Mouse (Mus musculus): ENCODE measurements around the gene Il12rb1. TPM values are rescaled to one million over a fixed set of nuclear protein-coding genes. Genes with fewer than 3 reads are reported as not detected.

The Il12rb1 gene
- polyA plus RNA-seq, 1 experiment = 1.1 TPM

DNA sequence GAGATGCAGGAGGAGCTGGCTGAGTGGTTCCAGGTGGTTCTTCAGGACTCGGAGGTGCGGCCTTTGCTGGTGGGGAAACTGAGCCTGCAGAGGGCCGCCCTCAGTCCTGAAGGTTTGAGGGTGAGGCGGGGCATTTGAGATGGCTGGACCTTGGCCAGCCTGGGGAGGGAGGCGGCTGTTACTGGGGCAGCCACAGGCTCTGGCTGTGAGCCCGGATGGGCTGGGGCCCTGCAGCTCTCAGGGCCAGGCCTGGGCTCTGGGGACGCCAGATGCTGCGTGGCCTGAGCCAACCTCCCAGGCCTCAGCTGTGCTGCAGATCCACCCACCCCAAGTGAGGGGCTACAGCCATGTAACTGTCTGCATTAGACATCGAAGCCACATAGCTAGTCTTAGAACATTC lies 34.4 kb upstream of the Il12rb1 start:
- DNase-seq (ENCODE audit: low read depth) = no peak

DNA sequence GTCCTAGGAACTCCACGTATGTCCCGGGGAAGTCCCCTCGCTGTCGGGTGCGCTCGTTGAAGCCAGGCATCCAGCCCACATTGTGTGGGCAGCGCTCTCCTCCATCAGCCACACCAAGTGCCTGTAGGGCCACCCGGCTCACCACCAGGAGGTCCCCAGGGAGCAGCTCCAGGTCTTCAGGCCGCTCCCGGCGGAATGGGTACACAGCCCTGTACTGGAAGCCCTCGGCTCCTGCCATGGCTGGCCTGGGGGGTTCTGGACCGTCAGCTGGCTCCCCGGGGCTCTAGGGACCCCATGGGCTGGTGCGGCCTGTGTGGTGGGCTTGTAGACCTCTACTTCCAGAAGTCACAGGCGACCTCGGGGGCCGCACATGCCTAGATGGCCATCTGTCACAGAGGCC lies 33.5 kb upstream of the Il12rb1 start:
- DNase-seq (ENCODE audit: low read depth) = no peak

DNA sequence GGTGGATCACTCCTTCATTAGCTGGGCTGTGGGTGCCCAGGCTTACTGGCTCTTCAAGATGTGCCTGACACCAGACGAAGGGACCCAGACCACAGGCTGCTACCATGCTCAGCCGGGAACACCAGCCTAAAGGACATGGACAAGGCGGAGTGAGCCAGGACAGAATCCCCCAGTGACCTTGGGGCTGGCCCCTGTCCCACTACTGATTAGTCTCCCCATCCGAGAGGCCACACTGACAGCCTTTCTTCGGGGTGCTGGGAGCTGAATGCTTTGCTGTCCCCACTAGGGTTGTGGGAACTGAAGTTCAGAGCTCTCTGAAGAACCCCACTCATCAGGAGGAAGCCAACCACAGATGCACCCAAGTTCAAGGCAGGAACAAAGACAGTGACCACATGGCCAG lies 33.0 kb upstream of the Il12rb1 start:
- no peak for DNase-seq (ENCODE audit: low read depth)

- DNase-seq (ENCODE audit: low read depth) = no peak
These were observed 32.3 kb upstream of the Il12rb1 start for GRCm38 (mm10) chr8:70775851-70776495.

DNA sequence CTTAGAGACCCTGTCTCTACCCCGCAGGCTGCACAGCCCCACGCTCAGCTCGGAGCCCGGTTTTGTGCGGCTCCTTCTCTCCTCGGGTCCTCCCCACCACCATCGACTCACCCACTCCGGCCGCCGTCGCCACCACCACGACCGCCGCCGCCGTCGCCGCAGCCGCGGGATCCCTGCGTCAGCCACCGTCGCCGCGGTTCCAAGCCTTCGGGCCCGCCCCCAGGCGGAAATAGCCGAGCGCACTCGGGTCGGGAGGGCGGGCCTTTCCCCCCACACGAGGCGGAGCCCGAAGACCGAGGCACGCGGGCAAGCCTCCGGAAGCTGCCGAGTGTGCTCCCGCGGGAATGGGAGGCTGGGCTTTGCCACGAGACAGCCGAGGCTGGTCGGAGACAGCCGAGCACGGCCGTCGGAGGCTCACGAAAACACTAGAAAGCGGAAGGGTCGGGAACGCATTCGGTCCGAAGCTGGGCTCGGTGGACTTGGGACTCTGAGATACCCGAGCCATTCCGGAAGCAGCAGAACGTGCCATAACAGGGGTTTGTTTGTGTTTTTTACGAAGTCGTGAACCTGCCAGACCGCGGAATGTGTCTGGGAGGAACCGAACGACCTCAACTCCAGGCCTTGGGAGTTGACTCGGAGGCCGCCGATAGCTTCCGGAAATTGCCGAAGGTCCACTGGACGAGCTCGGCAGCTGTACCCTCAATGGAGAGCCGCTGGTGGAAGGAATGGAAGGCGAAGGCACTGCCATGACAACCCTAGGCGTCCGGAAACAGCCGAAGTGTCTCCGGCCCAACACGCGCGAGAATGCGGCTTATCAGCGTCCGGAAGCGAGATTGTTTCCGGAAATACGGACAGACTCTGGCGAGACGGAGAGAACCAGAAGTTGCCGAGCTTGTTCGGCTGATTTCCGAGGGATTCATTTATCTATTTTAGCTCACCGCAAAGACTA lies 31.5 kb upstream of the Il12rb1 start, which contains the start of gene Pik3r2:
TSS of gene Pik3r2 (minus strand) at position 218 of the 949 bp plus-strand sequence.
- no peak for DNase-seq (ENCODE audit: low read depth)

DNA sequence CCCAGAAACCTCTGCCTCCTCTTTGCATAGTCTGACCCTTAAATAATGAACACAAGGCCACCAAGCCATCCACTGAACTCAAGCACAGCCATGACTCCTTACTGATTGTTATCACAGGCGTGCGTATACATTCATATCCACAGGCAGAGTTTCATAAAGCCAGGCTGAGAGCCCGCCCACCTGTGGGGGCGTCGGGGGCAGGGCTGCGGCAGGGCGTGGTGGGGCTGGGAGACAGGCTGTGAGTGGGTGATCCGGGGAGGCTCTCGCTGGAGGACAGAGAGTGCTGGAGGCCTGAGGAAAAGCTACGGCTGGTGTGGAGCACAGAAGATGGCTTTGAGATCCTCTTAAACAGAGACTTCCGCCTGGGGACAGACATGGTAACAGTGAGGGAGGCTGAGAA lies 28.2 kb upstream of the Il12rb1 start:
- DNase-seq (ENCODE audit: low read depth) = no peak

GRCm38 (mm10) chr8:70786291-70787050 lies 21.8 kb upstream of the Il12rb1 start:
- DNase-seq (ENCODE audit: low read depth) = no peak

GRCm38 (mm10) chr8:70787051-70787445 lies 21.2 kb upstream of the Il12rb1 start:
- DNase-seq (ENCODE audit: low read depth) = no peak

DNA sequence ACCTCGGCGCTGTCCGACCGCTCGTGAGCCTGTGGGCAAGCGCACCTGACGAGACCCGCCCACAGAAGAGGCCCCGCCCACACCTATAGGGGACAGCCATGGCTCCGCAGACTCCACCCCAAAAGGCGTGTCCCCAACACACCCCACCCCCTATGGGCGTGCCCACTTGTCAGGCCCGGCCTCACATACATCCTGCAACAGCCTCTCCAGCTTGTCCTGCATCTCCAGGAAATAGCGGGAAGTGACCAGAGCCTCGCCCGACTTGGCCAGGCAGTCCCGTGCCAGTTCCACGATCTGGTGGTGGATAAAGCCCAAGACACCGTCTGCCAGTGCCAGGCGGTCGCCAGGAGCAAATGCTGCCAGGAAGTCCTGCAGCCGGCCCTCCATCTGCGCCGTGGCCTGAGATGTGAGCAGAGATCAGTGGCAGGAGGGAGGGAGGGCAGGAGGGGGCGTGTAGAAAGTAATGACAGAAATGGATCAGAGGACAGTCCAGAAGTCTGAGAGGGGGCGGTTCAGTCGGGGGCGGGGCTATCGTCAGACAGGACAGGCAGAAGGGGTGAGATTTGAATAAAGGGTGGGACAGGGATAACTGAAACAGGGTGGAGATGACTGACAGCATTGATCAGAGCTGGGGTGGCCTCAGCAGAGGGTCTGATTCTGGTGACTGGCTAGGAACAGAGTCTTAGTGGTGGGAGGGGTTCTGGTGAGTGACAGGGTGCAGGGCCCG lies 20.1 kb upstream of the Il12rb1 start:
- no peak for DNase-seq (ENCODE audit: low read depth)

DNA sequence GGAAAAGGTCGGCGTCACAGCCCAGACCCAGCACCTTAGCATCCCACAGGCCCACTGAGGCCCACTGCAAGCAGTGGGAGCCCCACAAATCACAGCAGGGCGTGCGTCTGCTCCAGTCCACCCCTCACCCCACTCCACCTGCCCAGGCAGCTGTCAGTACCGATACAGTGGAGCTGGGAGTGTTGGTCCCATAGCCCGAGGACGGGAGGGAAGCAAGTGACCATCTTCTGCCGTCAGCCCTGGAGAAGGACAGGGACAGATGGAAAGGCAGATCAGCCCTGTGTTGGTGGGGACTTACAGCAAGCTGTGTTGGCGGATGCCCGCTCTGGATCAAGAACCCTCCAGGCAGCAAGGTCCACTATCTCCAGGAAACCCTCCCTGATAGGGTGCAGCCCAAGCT lies 19.2 kb upstream of the Il12rb1 start:
- DNase-seq (ENCODE audit: low read depth) = no peak

- no peak for DNase-seq (ENCODE audit: low read depth)
These were observed 17.4 kb upstream of the Il12rb1 start for GRCm38 (mm10) chr8:70790846-70791245.

DNA sequence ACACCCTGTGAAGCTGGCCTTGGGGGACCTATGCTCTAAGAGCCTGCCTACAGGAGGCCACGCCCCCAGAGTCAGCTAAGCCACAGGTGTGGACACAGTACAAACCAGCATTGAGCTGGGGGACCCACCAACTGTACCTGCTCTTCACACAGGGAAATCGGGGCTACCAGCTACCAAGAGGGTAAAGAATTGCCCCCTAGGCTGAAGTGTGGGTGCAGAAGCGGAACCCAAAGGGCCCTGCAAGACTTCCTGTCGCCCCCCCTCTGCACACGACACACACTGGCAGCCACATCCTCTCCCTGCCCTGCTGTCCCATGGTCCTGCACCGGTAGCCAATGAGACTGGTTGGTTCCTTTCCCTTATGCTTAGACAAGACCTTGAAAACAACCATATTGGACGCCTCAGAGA lies 17.0 kb upstream of the Il12rb1 start:
- DNase-seq (ENCODE audit: low read depth) = no peak

GRCm38 (mm10) chr8:70791975-70792691 lies 16.1 kb upstream of the Il12rb1 start:
- DNase-seq (ENCODE audit: low read depth) = no peak

GRCm38 (mm10) chr8:70792700-70793099 lies 15.5 kb upstream of the Il12rb1 start:
- DNase-seq (ENCODE audit: low read depth) = no peak

GRCm38 (mm10) chr8:70794215-70794614 lies 14.0 kb upstream of the Il12rb1 start:
- DNase-seq (ENCODE audit: low read depth) = no peak

DNA sequence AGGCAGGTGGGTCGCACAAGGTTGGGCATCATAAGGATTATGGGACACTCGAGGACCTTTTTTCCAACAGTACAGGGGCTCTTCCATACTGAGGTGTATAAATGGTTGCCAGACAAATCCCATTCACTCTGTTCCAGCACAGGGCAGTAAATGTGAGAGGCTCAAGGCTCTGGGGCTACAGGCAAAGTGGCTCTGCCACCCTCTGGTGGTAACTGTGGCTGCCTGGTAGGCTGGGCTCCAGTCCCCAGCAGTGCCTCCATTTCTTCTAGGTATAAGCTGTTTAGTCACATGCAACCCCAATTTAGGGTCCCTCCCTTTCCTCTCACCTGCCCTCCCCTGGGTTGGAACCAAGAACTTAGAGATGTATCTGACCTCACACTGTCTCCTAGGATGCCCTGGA lies 12.9 kb upstream of the Il12rb1 start:
- DNase-seq (ENCODE audit: low read depth) = no peak

GRCm38 (mm10) chr8:70796403-70797080 lies 11.7 kb upstream of the Il12rb1 start:
- DNase-seq (ENCODE audit: low read depth) = no peak

DNA sequence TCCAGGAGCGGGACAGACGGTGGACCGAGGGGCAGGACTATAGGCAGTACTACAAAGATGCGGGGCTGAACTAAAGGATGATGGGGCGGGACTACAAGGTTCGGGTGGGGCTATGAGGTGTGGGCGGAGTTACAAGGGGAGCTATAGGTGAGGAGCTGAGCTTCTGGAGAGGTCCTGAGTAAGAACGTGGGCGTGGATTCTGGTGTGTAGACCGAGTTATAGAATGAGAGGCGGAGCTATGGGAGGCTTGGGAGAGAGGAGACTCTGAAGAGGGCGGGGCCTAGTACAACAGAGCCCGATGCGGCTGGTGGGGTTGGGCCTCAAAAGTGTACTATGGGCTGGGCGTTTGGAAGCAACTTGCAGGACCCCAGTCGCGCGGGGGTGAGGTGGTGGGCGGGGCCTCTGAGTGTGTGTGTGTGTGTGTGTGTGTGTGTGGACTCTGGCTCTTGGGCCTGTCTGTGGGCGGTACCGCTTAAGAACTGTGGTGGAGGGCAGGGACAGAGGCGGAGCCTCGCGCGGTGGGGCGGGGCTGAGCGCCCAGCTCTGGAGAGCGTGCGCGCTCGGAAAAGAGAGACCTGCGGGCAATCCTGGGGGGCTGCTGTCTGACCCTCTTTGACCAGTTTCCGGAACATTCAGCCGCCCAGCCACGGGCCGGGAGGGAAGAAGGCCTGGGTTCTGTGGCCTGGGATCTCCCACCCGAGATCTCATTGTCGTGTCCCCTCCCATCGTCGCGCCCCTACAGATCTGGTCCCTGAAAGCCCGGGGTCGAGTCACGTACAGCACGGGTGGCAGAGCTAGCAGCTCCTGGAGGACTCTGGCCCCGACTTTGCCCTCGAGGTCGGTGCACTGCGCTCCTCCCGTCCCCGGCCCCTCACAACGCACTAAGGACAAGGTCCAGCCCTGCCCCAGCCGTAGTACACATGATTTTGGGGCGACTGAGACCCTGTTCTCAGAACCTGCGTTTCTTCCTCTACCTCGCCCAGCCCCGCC lies 10.9 kb upstream of the Il12rb1 start:
- peak; percentile 96 for DNase-seq (ENCODE audit: low read depth)

DNA sequence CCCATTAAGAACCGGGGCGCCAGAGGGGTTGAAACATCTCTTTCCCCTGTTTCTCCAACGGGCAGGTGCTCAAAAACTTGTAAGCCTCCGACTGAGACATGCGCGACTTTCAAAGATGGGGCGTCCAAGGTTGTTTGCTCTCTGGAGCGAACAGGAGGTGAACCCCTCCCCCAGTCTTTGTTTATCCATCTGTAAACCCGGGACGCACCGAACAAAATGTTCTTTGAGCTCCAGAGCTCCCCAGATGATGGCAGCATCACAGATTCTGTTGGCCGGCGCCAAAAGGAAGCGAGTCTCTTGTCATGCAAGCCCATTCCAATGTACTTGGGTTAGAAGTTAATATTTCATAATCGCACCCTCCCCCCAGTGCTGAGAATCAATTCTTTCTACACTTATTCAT lies 10.0 kb upstream of the Il12rb1 start:
- no peak for DNase-seq (ENCODE audit: low read depth)
